Mouse (Mus musculus): ENCODE results near the gene Gm8082. TPM values are rescaled to one million over a fixed set of nuclear protein-coding genes. Genes with fewer than 3 reads are reported as not detected.

The Gm8082 gene
- total RNA-seq (2023): not detected

GRCm38 (mm10) chr14:42993524-42993923 is at the start of gene Gm8082:
Gene Gm8082, minus strand, starts transcription at chr14:42993624.

GRCm38 (mm10) chr14:43015528-43015927 is 22.1 kb upstream of the Gm8082 start, which contains the start of gene Gm10376:
Gene Gm10376, minus strand, starts transcription at chr14:43015628.

Other genes with a start within 250 kb of the Gm8082 start
- gene Gm3015, start 224.8 kb downstream of the Gm8082 start, total RNA-seq (2023): not detected
- gene Gm10377, start 195.6 kb downstream of the Gm8082 start, total RNA-seq (2023): not detected
- gene Gm21977, start 140.1 kb downstream of the Gm8082 start, total RNA-seq (2023): not detected
- gene Gm10376, start 22.0 kb upstream of the Gm8082 start, total RNA-seq (2023): not detected
- gene Gm8094, start 83.0 kb upstream of the Gm8082 start, total RNA-seq (2023): not detected
- gene Gm8104, start 107.0 kb upstream of the Gm8082 start, total RNA-seq (2023): not detected
- gene Gm7233, start 186.2 kb upstream of the Gm8082 start, total RNA-seq (2023): not detected
- not detected for gene Gm8122, start 241.7 kb upstream of the Gm8082 start, total RNA-seq (2023)

All from neutrophil, adult 83 days (primary cell).